Mouse (Mus musculus): ENCODE measurements around the gene Rgs2. TPM values are rescaled to one million over a fixed set of nuclear protein-coding genes. Genes with fewer than 3 reads are reported as not detected.

Rgs2 gene
- polyA plus RNA-seq, 1 experiment from 2014 or later: 33.2 TPM

DNA sequence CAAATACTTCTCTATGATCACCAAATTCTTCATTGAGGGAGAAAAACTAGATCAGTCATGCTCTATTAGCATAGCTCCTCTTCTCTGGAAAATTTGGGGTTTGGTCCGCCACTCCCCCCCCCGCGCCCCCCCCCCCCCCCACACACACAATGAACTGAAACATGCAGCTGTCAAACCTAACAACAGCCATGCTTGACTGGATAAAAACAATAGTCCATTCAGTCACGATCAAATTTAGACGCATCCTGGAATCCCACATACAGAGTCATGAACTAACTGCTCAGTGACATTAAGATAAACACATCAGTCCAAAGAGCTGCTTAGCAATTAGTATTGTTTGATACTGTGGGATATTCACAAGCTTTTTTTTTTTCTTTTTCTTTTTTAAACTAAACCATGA is 14.2 kb downstream of the Rgs2 start:
- no peak overlapping the region for H3K4me2 ChIP-seq (replicated peaks; ENCODE audit: low read depth, low read length)
- H3K4me3 ChIP-seq (ENCODE audit: low read length): no peak overlapping the region
- ATAC-seq (ENCODE audit: low FRiP score, low TSS enrichment): no peak
- no peaks in the 10 kb centered on the region for H3K4me1 ChIP-seq (ENCODE audit: insufficient read depth, low read length)
- no peaks in the 10 kb centered on the region for H3K36me3 ChIP-seq (ENCODE audit: insufficient read depth, low read length)
- no peak overlapping the region for H3K27ac ChIP-seq (ENCODE audit: low read length)
- 18% methylated on average over 5 of the region's 5 CpGs for WGBS
- no peak overlapping the region for H3K9ac ChIP-seq (replicated peaks; ENCODE audit: low read length)
- no peaks in the 10 kb centered on the region for H3K27me3 ChIP-seq (ENCODE audit: insufficient read depth, low read length)
- H3K9me3 ChIP-seq (ENCODE audit: low read length): no peaks in the 10 kb centered on the region

DNA sequence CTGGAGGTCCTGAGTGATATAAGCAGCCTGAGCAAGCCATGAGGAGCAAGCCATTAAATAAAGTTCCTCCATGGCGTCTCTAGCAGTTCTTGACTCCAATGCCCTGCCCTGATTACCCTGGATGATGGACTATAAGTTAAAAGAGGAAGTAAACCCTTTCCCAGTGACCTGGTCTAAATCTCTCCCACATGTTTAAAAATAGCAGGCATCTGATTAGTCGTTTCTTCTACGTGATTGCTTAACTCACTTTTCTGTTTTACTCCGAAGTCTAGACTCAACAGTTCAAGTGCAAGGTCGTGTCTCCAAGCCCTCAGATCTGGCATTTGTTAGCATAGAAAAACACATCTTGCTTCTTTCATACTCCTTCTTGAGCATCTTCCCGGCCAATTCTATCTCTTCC is 15.2 kb downstream of the Rgs2 start:
- no peak overlapping the region for H3K4me2 ChIP-seq (replicated peaks; ENCODE audit: low read depth, low read length)
- no peak overlapping the region for H3K4me3 ChIP-seq (ENCODE audit: low read length)
- no peaks in the 10 kb centered on the region for H3K27me3 ChIP-seq (ENCODE audit: insufficient read depth, low read length)
- no peaks in the 10 kb centered on the region for H3K4me1 ChIP-seq (ENCODE audit: insufficient read depth, low read length)
- no peak for ATAC-seq (ENCODE audit: low FRiP score, low TSS enrichment)
- no peak overlapping the region for H3K9ac ChIP-seq (replicated peaks; ENCODE audit: low read length)
- no peaks in the 10 kb centered on the region for H3K9me3 ChIP-seq (ENCODE audit: low read length)
- H3K36me3 ChIP-seq (ENCODE audit: insufficient read depth, low read length): no peaks in the 10 kb centered on the region
- no peak overlapping the region for H3K27ac ChIP-seq (ENCODE audit: low read length)
- WGBS: 42% methylated on average over 6 of the region's 6 CpGs

DNA sequence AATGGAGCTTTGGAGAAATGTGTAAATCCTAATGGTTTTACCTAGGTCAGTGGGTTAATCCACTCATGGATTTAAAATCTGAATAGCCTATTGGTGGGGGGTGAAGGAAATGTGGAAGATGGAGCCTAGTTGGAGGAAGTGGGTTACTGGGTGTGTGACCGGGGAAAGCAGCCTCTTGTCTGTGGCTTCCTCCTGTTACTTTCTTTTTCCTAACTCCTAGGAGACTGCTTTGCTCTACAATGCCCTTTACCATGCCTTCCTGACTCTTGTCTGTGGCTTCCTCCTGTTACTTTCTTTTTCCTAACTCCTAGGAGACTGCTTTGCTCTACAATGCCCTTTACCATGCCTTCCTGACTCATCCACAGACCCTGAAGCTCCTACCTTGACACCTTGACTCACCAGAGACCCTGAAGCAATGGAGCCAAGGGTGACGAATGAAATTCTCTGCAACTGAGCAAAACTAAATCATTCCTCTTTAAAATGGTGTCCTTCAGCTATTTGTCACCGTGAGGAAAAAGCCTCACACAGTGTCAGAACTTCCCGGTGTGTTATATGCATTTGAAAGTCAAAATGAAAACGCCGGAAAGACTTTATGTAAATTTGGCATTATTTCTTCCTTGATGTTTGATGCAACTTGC is 18.9 kb downstream of the Rgs2 start:
- 83% methylated on average over 6 of the region's 6 CpGs for WGBS
- no peaks in the 10 kb centered on the region for H3K9me3 ChIP-seq (ENCODE audit: low read length)
- no peaks in the 10 kb centered on the region for H3K27me3 ChIP-seq (ENCODE audit: insufficient read depth, low read length)
- no peak overlapping the region for H3K9ac ChIP-seq (replicated peaks; ENCODE audit: low read length)
- H3K4me1 ChIP-seq (ENCODE audit: insufficient read depth, low read length): no peaks in the 10 kb centered on the region
- H3K4me3 ChIP-seq (ENCODE audit: low read length): no peak overlapping the region
- no peak for ATAC-seq (ENCODE audit: low FRiP score, low TSS enrichment)
- no peak overlapping the region for H3K4me2 ChIP-seq (replicated peaks; ENCODE audit: low read depth, low read length)
- H3K36me3 ChIP-seq (ENCODE audit: insufficient read depth, low read length): no peaks in the 10 kb centered on the region
- H3K27ac ChIP-seq (ENCODE audit: low read length): no peak overlapping the region

DNA sequence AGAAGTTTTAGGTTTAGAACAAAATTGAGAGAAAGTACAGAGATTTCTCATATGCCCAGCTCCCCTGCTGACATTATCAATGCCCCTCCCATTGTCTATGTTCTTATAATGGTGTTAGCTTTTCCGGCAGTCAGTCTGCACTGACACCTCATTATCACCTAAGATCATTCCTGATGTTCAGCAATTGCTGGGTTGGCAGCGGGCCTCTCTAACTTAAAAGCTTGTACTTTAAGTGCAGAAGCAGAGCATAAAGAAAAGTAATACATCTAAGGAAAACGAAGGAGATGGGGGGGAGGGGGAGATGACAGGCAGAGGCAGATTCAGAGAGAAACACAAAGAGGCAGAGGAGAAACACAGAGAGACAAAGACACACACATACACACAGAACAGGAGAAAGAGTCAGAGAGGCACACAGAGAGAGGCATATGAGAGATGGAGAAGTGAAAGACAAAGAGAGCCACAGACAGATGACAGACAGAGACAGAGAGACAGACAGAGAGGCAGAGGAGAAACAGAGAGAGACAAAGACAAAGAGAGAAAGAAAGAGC is 21.1 kb downstream of the Rgs2 start:
- Histone ChIP-seq H3K36me3 (ENCODE audit: insufficient read depth, low read length) (no peaks in the 10 kb centered on the region), H3K4me3 (ENCODE audit: low read length) (no peak overlapping the region), H3K9me3 (ENCODE audit: low read length) (no peaks in the 10 kb centered on the region), H3K27me3 (ENCODE audit: insufficient read depth, low read length) (no peaks in the 10 kb centered on the region), H3K27ac (ENCODE audit: low read length) (no peak overlapping the region), H3K4me2 (replicated peaks; ENCODE audit: low read depth, low read length) (no peak overlapping the region), H3K9ac (replicated peaks; ENCODE audit: low read length) (no peak overlapping the region), H3K4me1 (ENCODE audit: insufficient read depth, low read length) (no peaks in the 10 kb centered on the region)
- no peak for ATAC-seq (ENCODE audit: low FRiP score, low TSS enrichment)
- WGBS: 26% methylated on average over 3 of the region's 3 CpGs

DNA sequence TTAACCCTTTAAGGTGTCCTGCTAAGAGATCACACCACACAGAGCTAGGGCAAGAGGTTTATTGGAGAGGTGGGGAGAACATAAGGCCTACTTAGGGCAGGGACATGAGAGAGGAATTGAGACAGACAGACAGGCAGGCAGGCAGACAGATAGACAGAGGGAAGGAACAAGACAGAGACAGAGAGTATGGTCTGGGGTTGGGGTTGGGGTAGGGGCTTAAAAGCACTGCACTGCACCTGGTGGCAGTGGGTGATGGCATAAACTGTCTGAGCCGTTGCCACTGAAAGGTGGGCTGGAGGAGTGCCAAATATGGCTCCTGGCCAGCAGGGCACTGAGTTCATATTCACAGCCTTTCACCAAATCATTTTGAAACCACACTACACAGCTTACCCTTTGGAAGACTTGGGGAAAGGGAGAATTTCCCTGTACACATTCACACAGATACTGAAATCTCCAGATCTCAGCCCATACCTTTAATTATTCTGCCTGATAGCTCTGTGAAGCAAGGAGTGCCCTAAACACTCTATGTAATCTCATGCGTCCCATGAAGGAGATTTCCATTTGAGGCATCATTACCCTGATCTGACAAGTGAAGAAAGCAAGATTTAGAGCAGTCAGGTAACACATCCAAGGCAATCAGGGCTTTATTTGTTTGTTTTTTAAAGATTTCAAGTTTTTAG is 21.7 kb downstream of the Rgs2 start:
- Histone ChIP-seq H3K27me3 (ENCODE audit: insufficient read depth, low read length) (no peaks in the 10 kb centered on the region), H3K9ac (replicated peaks; ENCODE audit: low read length) (no peak overlapping the region), H3K9me3 (ENCODE audit: low read length) (no peaks in the 10 kb centered on the region), H3K27ac (ENCODE audit: low read length) (no peak overlapping the region), H3K4me1 (ENCODE audit: insufficient read depth, low read length) (no peaks in the 10 kb centered on the region), H3K36me3 (ENCODE audit: insufficient read depth, low read length) (no peaks in the 10 kb centered on the region), H3K4me3 (ENCODE audit: low read length) (no peak overlapping the region), H3K4me2 (replicated peaks; ENCODE audit: low read depth, low read length) (no peak overlapping the region)
- WGBS: 45% methylated on average over 2 of the region's 2 CpGs
- no peak for ATAC-seq (ENCODE audit: low FRiP score, low TSS enrichment)

DNA sequence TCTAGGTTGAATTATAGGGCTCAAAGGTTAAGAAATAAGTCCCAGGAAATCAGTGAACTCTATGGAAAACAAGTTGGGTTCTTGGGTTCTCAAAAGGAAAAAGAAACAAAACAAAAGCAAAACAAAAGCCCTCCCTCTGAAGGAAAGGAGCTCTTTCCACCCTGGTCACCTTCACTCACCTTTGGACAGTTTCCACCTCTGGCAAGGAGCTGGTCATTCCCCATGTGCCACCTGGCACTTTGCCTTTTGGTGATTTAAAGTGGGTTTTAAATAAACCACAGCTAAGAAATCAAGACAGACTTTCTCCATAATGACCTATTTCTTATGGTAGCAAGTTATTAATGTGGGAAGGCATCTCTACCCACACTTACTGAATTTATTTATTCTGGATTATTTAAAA is 23.1 kb downstream of the Rgs2 start:
- H3K4me1 ChIP-seq (ENCODE audit: insufficient read depth, low read length): no peaks in the 10 kb centered on the region
- no peak for ATAC-seq (ENCODE audit: low FRiP score, low TSS enrichment)

DNA sequence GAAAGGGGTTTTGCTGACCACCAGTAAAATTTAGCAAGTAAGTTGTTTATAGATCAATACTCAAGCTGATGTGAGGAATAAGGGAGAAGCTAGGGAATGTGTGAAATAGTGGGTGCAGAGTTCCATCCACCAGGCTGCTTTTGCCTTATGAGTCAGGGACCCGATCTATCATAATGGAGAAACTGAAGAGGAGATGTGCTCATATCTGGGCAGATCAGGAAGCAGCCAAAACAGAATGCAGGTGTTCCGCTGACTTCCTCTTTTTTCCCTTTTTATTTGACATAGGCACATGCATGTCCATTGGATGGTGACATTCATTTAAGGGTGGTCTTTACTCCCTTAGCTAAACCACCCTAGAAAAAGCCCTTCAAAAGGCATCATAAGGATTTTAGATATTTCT is 29.3 kb downstream of the Rgs2 start:
- no peaks in the 10 kb centered on the region for H3K27me3 ChIP-seq (ENCODE audit: insufficient read depth, low read length)
- no peak overlapping the region for H3K4me2 ChIP-seq (replicated peaks; ENCODE audit: low read depth, low read length)
- H3K4me3 ChIP-seq (ENCODE audit: low read length): no peak overlapping the region
- H3K4me1 ChIP-seq (ENCODE audit: insufficient read depth, low read length): no peaks in the 10 kb centered on the region
- no peak overlapping the region for H3K27ac ChIP-seq (ENCODE audit: low read length)
- WGBS: 90% methylated on average over 2 of the region's 2 CpGs
- ATAC-seq (ENCODE audit: low FRiP score, low TSS enrichment): no peak
- no peaks in the 10 kb centered on the region for H3K9me3 ChIP-seq (ENCODE audit: low read length)
- no peaks in the 10 kb centered on the region for H3K36me3 ChIP-seq (ENCODE audit: insufficient read depth, low read length)
- no peak overlapping the region for H3K9ac ChIP-seq (replicated peaks; ENCODE audit: low read length)

More for the DNA sequence above, 23.1 kb downstream of the Rgs2 start:
- no peaks in the 10 kb centered on the region for H3K9me3 ChIP-seq (ENCODE audit: low read length)
- H3K27ac ChIP-seq (ENCODE audit: low read length): no peak overlapping the region
- no peaks in the 10 kb centered on the region for H3K36me3 ChIP-seq (ENCODE audit: insufficient read depth, low read length)
- no peaks in the 10 kb centered on the region for H3K27me3 ChIP-seq (ENCODE audit: insufficient read depth, low read length)
- H3K9ac ChIP-seq (replicated peaks; ENCODE audit: low read length): no peak overlapping the region
- H3K4me2 ChIP-seq (replicated peaks; ENCODE audit: low read depth, low read length): no peak overlapping the region
- no peak overlapping the region for H3K4me3 ChIP-seq (ENCODE audit: low read length)

DNA sequence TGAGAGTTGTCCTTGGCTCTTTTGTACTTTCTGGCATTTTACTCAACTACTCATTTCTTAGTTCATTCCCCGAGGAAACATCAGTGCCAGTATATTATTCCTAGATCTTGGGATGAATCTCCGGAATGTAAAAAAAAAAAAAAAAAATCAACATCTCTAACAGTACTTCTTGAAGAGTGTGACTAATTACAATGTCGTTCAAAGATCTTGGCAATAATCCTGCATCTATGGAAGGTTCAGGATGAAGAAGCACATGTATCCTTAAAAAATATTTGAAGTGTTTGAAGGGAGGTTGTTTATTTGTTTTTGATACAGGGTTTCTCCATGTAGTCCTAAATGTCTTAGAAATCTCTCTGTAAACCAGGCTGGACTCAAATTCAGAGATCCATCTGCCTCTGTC is 41.7 kb downstream of the Rgs2 start:
- Histone ChIP-seq H3K36me3 (ENCODE audit: insufficient read depth, low read length) (no peaks in the 10 kb centered on the region), H3K4me3 (ENCODE audit: low read length) (no peak overlapping the region), H3K27me3 (ENCODE audit: insufficient read depth, low read length) (no peaks in the 10 kb centered on the region), H3K9ac (replicated peaks; ENCODE audit: low read length) (no peak overlapping the region), H3K4me1 (ENCODE audit: insufficient read depth, low read length) (no peaks in the 10 kb centered on the region), H3K9me3 (ENCODE audit: low read length) (no peaks in the 10 kb centered on the region), H3K4me2 (replicated peaks; ENCODE audit: low read depth, low read length) (no peak overlapping the region), H3K27ac (ENCODE audit: low read length) (no peak overlapping the region)
- ATAC-seq (ENCODE audit: low FRiP score, low TSS enrichment): no peak
- whole genome bisulfite sequencing: 81% methylated on average over 3 of the region's 3 CpGs

DNA sequence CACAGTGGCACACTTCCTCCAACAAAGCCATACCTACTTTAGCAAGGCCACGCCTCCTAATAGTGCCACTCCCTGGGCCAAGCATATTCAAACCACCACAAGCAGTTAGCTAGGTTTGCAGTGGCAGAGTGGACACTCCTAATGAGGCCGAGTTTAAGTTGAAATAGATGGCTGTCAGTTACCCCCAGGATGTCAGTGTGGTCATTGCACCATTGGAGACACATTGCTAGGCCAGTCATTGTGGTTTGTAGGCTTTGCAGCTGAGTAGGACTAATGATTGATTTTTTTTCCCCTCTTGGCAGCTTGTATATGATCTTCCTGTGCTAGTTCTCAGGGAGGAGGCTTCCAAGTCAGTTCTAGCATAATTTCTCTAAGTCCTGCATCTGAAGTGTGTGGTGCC is 43.6 kb downstream of the Rgs2 start:
- H3K9me3 ChIP-seq (ENCODE audit: low read length): no peaks in the 10 kb centered on the region
- no peaks in the 10 kb centered on the region for H3K4me1 ChIP-seq (ENCODE audit: insufficient read depth, low read length)
- no peaks in the 10 kb centered on the region for H3K27me3 ChIP-seq (ENCODE audit: insufficient read depth, low read length)
- H3K4me3 ChIP-seq (ENCODE audit: low read length): no peak overlapping the region
- no peaks in the 10 kb centered on the region for H3K36me3 ChIP-seq (ENCODE audit: insufficient read depth, low read length)
- WGBS: 81% methylated on average over 2 of the region's 2 CpGs
- no peak for ATAC-seq (ENCODE audit: low FRiP score, low TSS enrichment)
- H3K27ac ChIP-seq (ENCODE audit: low read length): no peak overlapping the region
- no peak overlapping the region for H3K9ac ChIP-seq (replicated peaks; ENCODE audit: low read length)
- no peak overlapping the region for H3K4me2 ChIP-seq (replicated peaks; ENCODE audit: low read depth, low read length)

DNA sequence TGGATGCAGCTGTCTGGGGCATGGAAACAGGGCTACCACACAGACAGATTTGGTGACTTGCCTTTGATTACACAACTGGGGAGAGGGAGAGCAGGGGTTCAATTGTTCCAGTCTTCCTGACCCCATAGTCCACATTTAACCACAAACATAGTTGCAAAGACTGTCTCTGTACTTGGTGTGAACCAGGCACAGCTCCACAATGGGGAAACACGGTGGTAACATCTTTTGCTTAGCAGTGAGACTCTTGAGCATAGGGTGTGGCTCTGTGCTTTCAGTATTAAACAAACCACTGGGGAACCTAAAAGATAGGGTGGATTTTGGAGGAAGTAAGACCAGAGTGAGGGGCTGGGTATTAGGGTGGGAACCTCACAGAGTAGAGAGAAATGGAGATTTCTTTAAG is 47.9 kb downstream of the Rgs2 start:
- Histone ChIP-seq H3K9ac (replicated peaks; ENCODE audit: low read length) (no peak overlapping the region), H3K36me3 (ENCODE audit: insufficient read depth, low read length) (no peaks in the 10 kb centered on the region), H3K27ac (ENCODE audit: low read length) (no peak overlapping the region), H3K9me3 (ENCODE audit: low read length) (no peaks in the 10 kb centered on the region), H3K4me1 (ENCODE audit: insufficient read depth, low read length) (no peaks in the 10 kb centered on the region), H3K4me3 (ENCODE audit: low read length) (no peak overlapping the region), H3K4me2 (replicated peaks; ENCODE audit: low read depth, low read length) (no peak overlapping the region), H3K27me3 (ENCODE audit: insufficient read depth, low read length) (no peaks in the 10 kb centered on the region)
- 81% methylated on average over 1 of the region's 1 CpGs for WGBS
- no peak for ATAC-seq (ENCODE audit: low FRiP score, low TSS enrichment)
